Mouse (Mus musculus): Measurements from ENCODE around the gene Ssc5d. TPM values are rescaled to one million over a fixed set of nuclear protein-coding genes. Genes with fewer than 3 reads are reported as not detected.

Ssc5d gene
- 0.10 and 0.19 TPM in 2 replicates for polyA plus RNA-seq (2021; fragmentation: Nextera tagmentation)
- long read RNA-seq, experiment 1: 0 reads
- long read RNA-seq, experiment 2: 0 reads

GRCm38 (mm10) chr7:4925441-4926381 lies at the start of gene Ssc5d:
TSS of gene Ssc5d (plus strand) at chr7:4925785.

GRCm38 (mm10) chr7:4876753-4877221 lies 48.8 kb upstream of the Ssc5d start, which contains the start of gene Isoc2a:
TSS of gene Isoc2a (plus strand) at chr7:4877153.

GRCm38 (mm10) chr7:4906466-4906950 lies 19.1 kb upstream of the Ssc5d start, which contains the start of gene Gm36210:
TSS of gene Gm36210 (minus strand) at chr7:4906516.

GRCm38 (mm10) chr7:4915007-4915665 lies 10.4 kb upstream of the Ssc5d start, which contains the start of gene Zfp628:
TSS of gene Zfp628 (plus strand) at chr7:4915217.

GRCm38 (mm10) chr7:4921824-4922482 lies 3.6 kb upstream of the Ssc5d start, which contains the start of gene Nat14:
TSS of gene Nat14 (plus strand) at chr7:4922028.

GRCm38 (mm10) chr7:4964272-4964671 lies 38.7 kb downstream of the Ssc5d start, which contains the start of gene Sbk2:
TSS of gene Sbk2 (minus strand) at chr7:4964406.

GRCm38 (mm10) chr7:4971068-4971467 lies 45.5 kb downstream of the Ssc5d start, which contains the start of gene Sbk3:
TSS of gene Sbk3 (minus strand) at chr7:4971168.

Other genes starting within 250 kb of the Ssc5d start
- 128 and 156 TPM in 2 replicates for gene Hspbp1, start 240.7 kb upstream of the Ssc5d start, polyA plus RNA-seq (2021; fragmentation: Nextera tagmentation)
- gene Brsk1, start 235.2 kb upstream of the Ssc5d start, polyA plus RNA-seq (2021; fragmentation: Nextera tagmentation): 5.6 and 6.8 TPM in 2 replicates
- gene Tmem150b, start 200.5 kb upstream of the Ssc5d start, polyA plus RNA-seq (2021; fragmentation: Nextera tagmentation): 0.25 TPM in 1 of 2 replicates, not detected in the other
- gene Kmt5c, start 185.7 kb upstream of the Ssc5d start, polyA plus RNA-seq (2021; fragmentation: Nextera tagmentation): 4.4 and 5.7 TPM in 2 replicates
- 14.4 and 16.7 TPM in 2 replicates for gene Cox6b2, start 172.7 kb upstream of the Ssc5d start, polyA plus RNA-seq (2021; fragmentation: Nextera tagmentation)
- not detected in 2 replicates for gene Fam71e2, start 154.5 kb upstream of the Ssc5d start, polyA plus RNA-seq (2021; fragmentation: Nextera tagmentation)
- 0.19 and 0.39 TPM in 2 replicates for gene Il11, start 142.9 kb upstream of the Ssc5d start, polyA plus RNA-seq (2021; fragmentation: Nextera tagmentation)
- gene Tmem190, start 142.8 kb upstream of the Ssc5d start, polyA plus RNA-seq (2021; fragmentation: Nextera tagmentation): not detected in 2 replicates
- 3.3 and 11.7 TPM in 2 replicates for gene Tmem238, start 136.1 kb upstream of the Ssc5d start, polyA plus RNA-seq (2021; fragmentation: Nextera tagmentation)
- 1,133 and 1,160 TPM in 2 replicates for gene Rpl28, start 132.9 kb upstream of the Ssc5d start, polyA plus RNA-seq (2021; fragmentation: Nextera tagmentation)
- 17.9 and 212 TPM in 2 replicates for gene Ube2s, start 113.2 kb upstream of the Ssc5d start, polyA plus RNA-seq (2021; fragmentation: Nextera tagmentation)
- 11.2 and 11.4 TPM in 2 replicates for gene Shisa7, start 81.1 kb upstream of the Ssc5d start, polyA plus RNA-seq (2021; fragmentation: Nextera tagmentation)
- gene Isoc2b, start 55.5 kb upstream of the Ssc5d start, polyA plus RNA-seq (2021; fragmentation: Nextera tagmentation): 20.0 and 27.8 TPM in 2 replicates
- 0.45 and 1.3 TPM in 2 replicates for gene Isoc2a, start 48.6 kb upstream of the Ssc5d start, polyA plus RNA-seq (2021; fragmentation: Nextera tagmentation)
- 0.11 and 0.16 TPM in 2 replicates for gene Gm36210, start 19.3 kb upstream of the Ssc5d start, polyA plus RNA-seq (2021; fragmentation: Nextera tagmentation)
- 0.69 and 2.7 TPM in 2 replicates for gene Zfp628, start 10.6 kb upstream of the Ssc5d start, polyA plus RNA-seq (2021; fragmentation: Nextera tagmentation)
- gene Nat14, start 3.8 kb upstream of the Ssc5d start, polyA plus RNA-seq (2021; fragmentation: Nextera tagmentation): 115 and 129 TPM in 2 replicates
- gene Sbk2, start 38.6 kb downstream of the Ssc5d start, polyA plus RNA-seq (2021; fragmentation: Nextera tagmentation): 0.28 and 0.50 TPM in 2 replicates
- 0.23 TPM in 2 replicates for gene Sbk3, start 45.4 kb downstream of the Ssc5d start, polyA plus RNA-seq (2021; fragmentation: Nextera tagmentation)
- 5.1 and 11.4 TPM in 2 replicates for gene Zfp579, start 70.4 kb downstream of the Ssc5d start, polyA plus RNA-seq (2021; fragmentation: Nextera tagmentation)
- 10.9 and 14.7 TPM in 2 replicates for gene Zfp524, start 88.6 kb downstream of the Ssc5d start, polyA plus RNA-seq (2021; fragmentation: Nextera tagmentation)
- gene Fiz1, start 88.9 kb downstream of the Ssc5d start, polyA plus RNA-seq (2021; fragmentation: Nextera tagmentation): 12.1 and 13.9 TPM in 2 replicates
- not detected in 2 replicates for gene Gm44973, start 89.7 kb downstream of the Ssc5d start, polyA plus RNA-seq (2021; fragmentation: Nextera tagmentation)
- 1.1 and 4.4 TPM in 2 replicates for gene Zfp865, start 94.6 kb downstream of the Ssc5d start, polyA plus RNA-seq (2021; fragmentation: Nextera tagmentation)
- gene Ccdc106, start 94.8 kb downstream of the Ssc5d start, polyA plus RNA-seq (2021; fragmentation: Nextera tagmentation): 55.0 and 60.1 TPM in 2 replicates
- not detected in 2 replicates for gene 4632433K11Rik, start 108.3 kb downstream of the Ssc5d start, polyA plus RNA-seq (2021; fragmentation: Nextera tagmentation)
- 3.0 and 3.3 TPM in 2 replicates for gene Zfp784, start 112.7 kb downstream of the Ssc5d start, polyA plus RNA-seq (2021; fragmentation: Nextera tagmentation)
- 4.9 and 24.0 TPM in 2 replicates for gene Zfp580, start 125.8 kb downstream of the Ssc5d start, polyA plus RNA-seq (2021; fragmentation: Nextera tagmentation)
- gene U2af2, start 136.4 kb downstream of the Ssc5d start, polyA plus RNA-seq (2021; fragmentation: Nextera tagmentation): 5.8 and 18.1 TPM in 2 replicates
- gene Epn1, start 154.4 kb downstream of the Ssc5d start, polyA plus RNA-seq (2021; fragmentation: Nextera tagmentation): 52.2 and 182 TPM in 2 replicates
- gene Rfpl4, start 191.2 kb downstream of the Ssc5d start, polyA plus RNA-seq (2021; fragmentation: Nextera tagmentation): not detected in 2 replicates
- gene Rasl2-9, start 200.2 kb downstream of the Ssc5d start, polyA plus RNA-seq (2021; fragmentation: Nextera tagmentation): 0.59 and 0.75 TPM in 2 replicates
- gene Vmn1r55, start 223.9 kb downstream of the Ssc5d start, polyA plus RNA-seq (2021; fragmentation: Nextera tagmentation): 0.01 TPM in 1 of 2 replicates, not detected in the other